Mouse (Mus musculus) forebrain, embryonic 16.5 days (tissue): ENCODE data around the gene Apoc1. TPM values are rescaled to one million over a fixed set of nuclear protein-coding genes. Genes with fewer than 3 reads are reported as not detected.

Experiments
- ATAC-seq: fragments of 200-750 bp; cut with Nextera tagmentation; 2 replicates; pipeline ENCODE4 v1.8.0; 2017; ENCODE audit warnings: mild to moderate bottlenecking, moderate library complexity
- H3K27ac ChIP-seq: fragments of 300-500 bp; sonication (generic); 2 replicates; pipeline ENCODE4 v1.5.1; 2014; ENCODE audit warnings: low read length, control low read depth
- H3K27me3 ChIP-seq: fragments of 300-500 bp; sonication (generic); replicated peaks from 2 replicates; pipeline ENCODE4 v1.6.1; 2014; ENCODE audit warnings: low read length; ENCODE audit not compliant: control insufficient read depth, insufficient read depth
- H3K36me3 ChIP-seq: fragments of 300-500 bp; sonication (generic); 2 replicates; pipeline ENCODE4 v1.6.1; 2014; ENCODE audit not compliant: control insufficient read depth, insufficient read depth
- H3K4me1 ChIP-seq: fragments of 300-500 bp; sonication (generic); replicated peaks from 2 replicates; pipeline ENCODE4 v1.6.1; 2014; ENCODE audit warnings: low read length; ENCODE audit not compliant: control insufficient read depth, insufficient read depth
- H3K4me2 ChIP-seq: fragments of 300-500 bp; sonication (generic); 2 replicates; pipeline ENCODE4 v1.6.1; 2014; ENCODE audit warnings: mild to moderate bottlenecking, low read length, control low read depth
- H3K4me3 ChIP-seq: fragments of 300-500 bp; sonication (generic); replicated peaks from 2 replicates; pipeline ENCODE4 v1.5.1; 2014; ENCODE audit warnings: mild to moderate bottlenecking, low read length, control low read depth
- H3K9ac ChIP-seq: fragments of 300-500 bp; sonication (generic); replicated peaks from 2 replicates; pipeline ENCODE4 v1.6.1; 2014; ENCODE audit warnings: low read depth, low read length, control low read depth
- H3K9me3 ChIP-seq: fragments of 300-500 bp; sonication (generic); 2 replicates; pipeline ENCODE4 v1.6.1; 2016; ENCODE audit warnings: low read length; ENCODE audit not compliant: control insufficient read depth
- WGBS: fragments of 180-500 bp; shearing (Covaris S2); extraction: QIAGEN DNeasy Blood & Tissue Kit; methylation state at CpG from one replicate; pipeline ENCODE4 v1.1.7; 2014; 5-methylcytosine and 5-hydroxymethylcytosine counted together
- polyA plus RNA-seq: library from polyadenylated mRNA; unstranded; fragments of >200 nt; fragmentation: Nextera tagmentation; extraction: Ambion mirVana; gene quantifications from 2 replicates; pipeline ENCODE4 v1.2.1, GENCODE M21; 2015

The Apoc1 gene
- polyA plus RNA-seq, 1 experiment from 2014 or later: 0.58 TPM

- Histone ChIP-seq H3K4me3 (no peak overlapping the region), H3K36me3 (no peaks in the 10 kb centered on the region), H3K9ac (no peak overlapping the region), H3K27ac (no peak overlapping the region), H3K4me2 (no peak overlapping the region), H3K4me1 (peaks cover 31% of the 10 kb centered on the region), H3K27me3 (0 out of 2 replicates have a peak, but pooled peaks cover 2% of the 10 kb centered on the region), H3K9me3 (no peaks in the 10 kb centered on the region)
- WGBS: 75% methylated on average over 3 of the region's 3 CpGs
- no peak for ATAC-seq
Observed at GRCm38 (mm10) chr7:19666750-19667149, 25.7 kb downstream of the Apoc1 start.

- Histone ChIP-seq H3K4me2 (peak within 1 kb of the TSS; percentile 91), H3K9me3 (no peaks in the 10 kb centered on the region), H3K9ac (peak within 1 kb of the TSS; percentile 95), H3K4me1 (peaks cover 31% of the 10 kb centered on the region), H3K4me3 (peak within 1 kb of the TSS; percentile 95), H3K36me3 (0 out of 2 replicates have a peak, but pooled peaks cover 2% of the 10 kb centered on the region), H3K27ac (peak within 1 kb of the TSS; percentile 97), H3K27me3 (no peaks in the 10 kb centered on the region)
- WGBS: under 1% methylated on average over 60 of the region's 63 CpGs
- ATAC-seq: peak; percentile 86
Observed at GRCm38 (mm10) chr7:19664955-19665841, 27.3 kb downstream of the Apoc1 start, which contains the start of gene Clptm1. Gene Clptm1, minus strand, starts transcription at chr7:19665033.

GRCm38 (mm10) chr7:19664455-19664954 is 28.0 kb downstream of the Apoc1 start:
- H3K4me3 ChIP-seq: peak overlapping the region; percentile 95
- no peaks in the 10 kb centered on the region for H3K27me3 ChIP-seq
- ATAC-seq: peak; percentile 37
- peaks cover 31% of the 10 kb centered on the region for H3K4me1 ChIP-seq
- H3K9ac ChIP-seq: peak overlapping the region; percentile 95
- H3K9me3 ChIP-seq: no peaks in the 10 kb centered on the region
- H3K27ac ChIP-seq: peak overlapping the region; percentile 66; the same call in 1 of the 2 replicates
- peak overlapping the region; percentile 91 for H3K4me2 ChIP-seq
- WGBS: under 1% methylated on average over 37 of the region's 37 CpGs
- 0 out of 2 replicates have a peak, but pooled peaks cover 2% of the 10 kb centered on the region for H3K36me3 ChIP-seq

DNA sequence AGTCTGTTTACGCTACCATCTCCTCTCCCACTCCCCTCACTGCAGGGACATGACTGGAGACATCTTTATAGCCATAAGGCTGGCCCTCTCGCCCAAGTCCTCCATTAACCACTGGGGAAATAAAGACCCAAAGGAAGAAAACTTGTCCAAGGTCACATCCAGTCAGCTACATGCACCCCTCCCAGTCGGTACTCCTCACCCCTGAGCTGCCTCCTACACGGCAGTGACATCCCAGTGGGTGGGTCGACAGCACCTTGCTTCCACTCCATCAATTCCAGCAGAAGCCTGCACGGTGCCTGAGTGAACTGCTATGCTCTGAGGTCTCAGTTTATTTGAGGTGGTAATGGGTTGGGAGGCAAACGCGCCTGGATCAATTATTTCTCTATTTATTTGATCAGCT is 28.5 kb downstream of the Apoc1 start:
- peak overlapping the region; percentile 95 for H3K4me3 ChIP-seq
- no peaks in the 10 kb centered on the region for H3K27me3 ChIP-seq
- peaks cover 26% of the 10 kb centered on the region for H3K4me1 ChIP-seq
- H3K36me3 ChIP-seq: 0 out of 2 replicates have a peak, but pooled peaks cover 2% of the 10 kb centered on the region
- 18% methylated on average over 8 of the region's 8 CpGs for WGBS
- no peak overlapping the region for H3K27ac ChIP-seq
- no peaks in the 10 kb centered on the region for H3K9me3 ChIP-seq
- peak overlapping the region; percentile 91 for H3K4me2 ChIP-seq
- peak overlapping the region; percentile 95 for H3K9ac ChIP-seq
- no peak for ATAC-seq

DNA sequence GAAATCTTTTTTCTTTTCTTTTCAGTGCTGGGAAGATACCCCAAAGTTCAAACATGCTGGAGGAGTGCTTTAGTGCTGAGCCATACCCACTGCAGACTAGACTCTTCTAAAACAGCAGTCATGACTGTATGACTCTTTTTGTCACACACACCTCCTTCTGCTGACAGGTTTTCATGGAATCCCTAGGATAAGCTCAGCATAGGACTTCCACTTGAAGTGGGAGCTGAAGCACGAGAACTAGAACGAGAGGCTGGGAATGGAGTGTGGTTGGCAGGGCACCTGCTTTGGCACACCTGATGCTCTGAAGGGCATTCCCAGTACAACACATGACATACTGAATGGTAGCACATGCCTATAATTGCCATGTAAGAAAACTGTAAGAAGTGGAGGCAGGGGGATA is 39.8 kb downstream of the Apoc1 start:
- ATAC-seq: no peak
- WGBS: 97% methylated on average over 2 of the region's 2 CpGs
- Histone ChIP-seq H3K4me3 (no peak overlapping the region), H3K27me3 (no peaks in the 10 kb centered on the region), H3K4me1 (no peaks in the 10 kb centered on the region), H3K4me2 (no peak overlapping the region), H3K9ac (no peak overlapping the region), H3K27ac (no peak overlapping the region), H3K9me3 (no peaks in the 10 kb centered on the region), H3K36me3 (peaks cover 6% of the 10 kb centered on the region)

DNA sequence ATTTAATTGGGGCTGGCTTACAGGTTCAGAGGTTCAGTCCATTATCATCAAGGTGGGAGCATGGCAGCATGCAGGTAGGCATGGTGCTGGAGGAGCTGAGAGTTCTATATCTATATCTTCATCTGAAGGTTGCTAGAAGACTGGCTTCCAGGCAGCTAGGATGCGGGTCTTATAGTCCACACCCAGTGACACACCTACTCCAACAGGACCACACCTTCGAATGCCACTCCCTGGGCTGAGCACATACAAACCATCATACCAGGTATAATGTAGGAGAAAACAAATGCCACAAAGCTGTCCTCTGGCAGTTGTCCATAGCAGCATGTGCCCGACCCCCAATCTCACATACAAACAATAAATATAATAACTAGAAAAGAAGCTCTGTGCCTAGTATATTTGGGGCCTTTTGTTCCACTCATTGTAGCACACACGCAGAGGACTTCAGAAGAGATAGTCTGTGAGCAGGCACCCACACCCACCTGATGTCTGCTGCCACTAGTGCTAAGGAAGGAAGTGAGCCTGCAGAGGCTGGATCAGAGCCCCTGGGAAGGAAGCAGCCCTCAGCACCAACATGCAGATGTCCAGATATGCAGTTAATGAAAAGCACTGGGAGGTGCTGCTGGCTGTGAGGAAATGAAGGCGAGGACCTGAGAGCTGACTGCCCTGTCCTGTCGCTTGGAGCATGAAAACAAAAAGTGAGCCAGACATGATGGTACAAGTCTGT is 41.2 kb downstream of the Apoc1 start:
- H3K4me1 ChIP-seq: no peaks in the 10 kb centered on the region
- no peaks in the 10 kb centered on the region for H3K27me3 ChIP-seq
- H3K4me2 ChIP-seq: no peak overlapping the region
- no peak overlapping the region for H3K9ac ChIP-seq
- WGBS: 93% methylated on average over 6 of the region's 6 CpGs
- no peak overlapping the region for H3K27ac ChIP-seq
- ATAC-seq: no peak
- peaks cover 12% of the 10 kb centered on the region for H3K36me3 ChIP-seq
- no peak overlapping the region for H3K4me3 ChIP-seq
- no peaks in the 10 kb centered on the region for H3K9me3 ChIP-seq

GRCm38 (mm10) chr7:19641223-19641622 is 51.2 kb downstream of the Apoc1 start:
- Histone ChIP-seq H3K9ac (no peak overlapping the region), H3K4me1 (no peaks in the 10 kb centered on the region), H3K36me3 (peaks cover 45% of the 10 kb centered on the region), H3K27ac (no peak overlapping the region), H3K4me3 (no peak overlapping the region), H3K9me3 (no peaks in the 10 kb centered on the region), H3K4me2 (no peak overlapping the region), H3K27me3 (no peaks in the 10 kb centered on the region)
- no peak for ATAC-seq
- 94% methylated on average over 4 of the region's 4 CpGs for WGBS
